Mouse (Mus musculus) kidney, postnatal 0 days (tissue): Measurements from ENCODE around the gene Dmrt3. TPM values are rescaled to one million over a fixed set of nuclear protein-coding genes. Genes with fewer than 3 reads are reported as not detected.

Source experiments
- ATAC-seq: fragments of 200-750 bp; cut with Nextera tagmentation; replicated peaks from 2 replicates; pipeline ENCODE4 v1.8.0; 2017; ENCODE audit warnings: low read depth, moderate number of reproducible peaks, moderate TSS enrichment, moderate library complexity; ENCODE audit not compliant: low FRiP score
- DNase-seq: peaks from one replicate; pipeline ENCODE4 v3.0.0-alpha.2; 2016; ENCODE audit warnings: low spot score
- H3K27ac ChIP-seq: fragments of 300-500 bp; sonication (generic); 2 replicates; pipeline ENCODE4 v1.5.1; 2014; ENCODE audit warnings: mild to moderate bottlenecking
- H3K27me3 ChIP-seq: fragments of 300-500 bp; sonication (generic); 2 replicates; pipeline ENCODE4 v1.6.1; 2014; ENCODE audit warnings: low read length, mixed read lengths; ENCODE audit not compliant: insufficient read depth
- H3K36me3 ChIP-seq: fragments of 300-500 bp; sonication (generic); 2 replicates; pipeline ENCODE4 v1.6.1; 2014; ENCODE audit warnings: low read length, mixed read lengths; ENCODE audit not compliant: insufficient read depth
- H3K4me1 ChIP-seq: fragments of 300-500 bp; sonication (generic); replicated peaks from 2 replicates; pipeline ENCODE4 v1.6.1; 2014; ENCODE audit warnings: antibody characterized with exemption, low read length, mixed read lengths; ENCODE audit not compliant: insufficient read depth
- H3K4me2 ChIP-seq: fragments of 300-500 bp; sonication (generic); 2 replicates; pipeline ENCODE4 v1.6.1; 2014; ENCODE audit warnings: mild to moderate bottlenecking, low read length, moderate library complexity, mixed read lengths
- H3K4me3 ChIP-seq: fragments of 300-500 bp; sonication (generic); replicated peaks from 2 replicates; pipeline ENCODE4 v1.5.1; 2014; ENCODE audit warnings: low read depth, low read length
- H3K9ac ChIP-seq: fragments of 300-500 bp; sonication (generic); 2 replicates; pipeline ENCODE4 v1.6.1; 2014; ENCODE audit warnings: low read depth, low read length
- H3K9me3 ChIP-seq: fragments of 300-500 bp; sonication (generic); replicated peaks from 2 replicates; pipeline ENCODE4 v1.6.1; 2016; ENCODE audit warnings: low read length, inconsistent platforms, mixed read lengths
- CTCF ChIP-seq: IDR thresholded peaks from 2 replicates; pipeline ENCODE4 v1.5.1; 2016; ENCODE audit warnings: antibody characterized with exemption, low read depth, mild to moderate bottlenecking, moderate library complexity
- WGBS: fragments of 180-500 bp; shearing (Covaris S2); extraction: QIAGEN DNeasy Blood & Tissue Kit; methylation state at CpG from one replicate; pipeline ENCODE4 v1.1.7; 2014; 5-methylcytosine and 5-hydroxymethylcytosine counted together
- polyA plus RNA-seq: library from polyadenylated mRNA; unstranded; fragments of >200 nt; fragmentation: Nextera tagmentation; extraction: Ambion mirVana; gene quantifications from 2 replicates; pipeline ENCODE4 v1.2.1, GENCODE M21; 2015

Gene Dmrt3
- polyA plus RNA-seq, 1 experiment from 2014 or later: 0.04 TPM

DNA sequence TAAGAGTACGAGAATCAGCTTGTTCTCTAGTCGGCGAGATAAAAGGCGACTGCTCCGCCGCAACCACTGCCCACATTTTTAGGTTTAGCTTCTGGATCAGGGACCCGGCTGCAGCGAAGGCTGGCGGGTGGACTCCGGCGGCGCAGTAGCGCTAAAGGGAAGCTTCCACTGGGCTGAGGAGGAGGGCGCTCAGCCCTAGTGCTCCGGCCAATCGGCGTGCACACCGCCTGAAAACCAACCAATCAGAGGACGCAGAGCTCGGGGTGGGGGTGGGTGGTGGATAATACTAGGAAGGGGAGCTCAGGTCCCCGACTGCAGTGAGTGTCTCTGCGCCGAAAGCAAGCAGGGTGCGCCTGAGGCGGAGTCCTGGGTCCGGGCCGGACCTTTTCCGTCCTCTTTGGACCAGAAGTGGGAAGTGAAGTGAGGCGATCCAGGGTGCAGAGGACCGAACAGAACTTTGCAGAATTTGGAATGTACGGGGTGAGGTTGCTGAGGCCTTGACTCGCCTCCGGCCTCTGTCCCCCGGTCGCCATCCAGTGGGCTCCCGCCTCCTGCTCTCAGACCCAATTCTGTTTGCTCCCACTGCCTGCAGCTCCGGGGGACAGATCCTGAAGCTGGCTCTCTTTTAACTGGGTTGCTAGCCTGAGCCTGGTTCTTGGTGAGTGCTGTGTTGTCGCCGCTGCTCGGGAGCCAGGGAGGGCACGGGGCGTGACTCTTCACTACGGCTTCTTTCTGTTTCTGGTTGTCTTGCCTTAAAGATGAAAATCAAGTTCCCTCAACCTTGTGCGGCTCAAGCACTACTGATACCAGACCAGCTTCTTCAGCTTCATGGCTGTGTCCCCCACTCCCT lies 62.2 kb downstream of the Dmrt3 start, which contains the start of gene Dmrt2:
Gene Dmrt2 (plus strand): TSS at position 311 of the 850 bp plus-strand sequence.
- Histone ChIP-seq H3K4me3 (peak within 1 kb of the TSS; percentile 34), H3K27ac (no peak within 1 kb of the TSS), H3K4me2 (peak within 1 kb of the TSS; percentile 62), H3K9me3 (no peaks in the 10 kb centered on the region), H3K36me3 (no peaks in the 10 kb centered on the region), H3K9ac (no peak within 1 kb of the TSS), H3K27me3 (peaks cover 87% of the 10 kb centered on the region), H3K4me1 (peaks cover 8% of the 10 kb centered on the region; the same call in 1 of the 2 replicates)
- ATAC-seq (peak; percentile 82), DNase-seq (peak; percentile 78)
- under 1% methylated on average over 44 of the region's 44 CpGs for WGBS
- 0 out of 2 replicates have a peak, but pooled peaks have one; percentile 2 for TF ChIP-seq CTCF

Other genes starting within 250 kb of the Dmrt3 start
- not detected in 2 replicates for gene Dmrt1, start 104.7 kb upstream of the Dmrt3 start, polyA plus RNA-seq
- gene Dmrt2, start 62.1 kb downstream of the Dmrt3 start, polyA plus RNA-seq: 6.0 TPM in 2 replicates